Mouse (Mus musculus): Measurements from ENCODE around the gene Ubr3. TPM values are rescaled to one million over a fixed set of nuclear protein-coding genes. Genes with fewer than 3 reads are reported as not detected.

Gene Ubr3
- polyA plus RNA-seq, 1 experiment from 2014 or later, result 11.7 TPM

DNA sequence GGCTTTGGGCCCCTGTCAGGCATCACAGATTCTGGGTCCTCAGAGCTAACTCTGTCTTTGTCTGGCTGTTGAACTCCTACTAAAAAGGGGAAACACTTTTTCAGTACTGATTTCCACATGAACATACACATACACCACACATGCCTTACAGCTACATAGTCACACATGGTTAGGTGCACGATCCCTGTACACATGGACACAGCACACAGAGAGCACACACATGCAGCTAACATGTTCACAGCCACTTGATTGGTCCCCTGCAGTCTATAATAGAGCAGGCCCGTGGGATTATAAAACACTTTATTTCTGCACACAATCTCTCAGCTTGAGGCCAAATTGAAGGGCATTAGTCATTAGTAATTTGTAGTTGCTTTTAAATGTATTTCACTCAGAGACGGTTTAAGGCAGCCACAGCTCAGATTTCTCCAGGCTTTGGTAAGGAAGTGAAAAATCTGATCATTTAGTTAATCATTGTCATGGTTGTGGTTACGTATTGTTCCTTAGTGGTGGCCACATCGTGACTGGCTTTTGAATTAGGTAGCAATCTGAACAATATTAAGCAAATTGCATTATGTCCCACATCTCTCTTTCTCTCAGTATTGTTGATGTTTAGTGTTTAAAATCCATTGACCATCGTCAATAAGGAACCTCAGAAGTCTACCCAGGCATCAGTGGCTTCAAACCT lies 169.4 kb downstream of the Ubr3 start:
- WGBS, result 66% methylated on average over 6 of the region's 6 CpGs
- ATAC-seq (ENCODE audit: insufficient number of reproducible peaks, low FRiP score, low TSS enrichment, low read depth), result no peak
- no peak overlapping the region for H3K9ac ChIP-seq

DNA sequence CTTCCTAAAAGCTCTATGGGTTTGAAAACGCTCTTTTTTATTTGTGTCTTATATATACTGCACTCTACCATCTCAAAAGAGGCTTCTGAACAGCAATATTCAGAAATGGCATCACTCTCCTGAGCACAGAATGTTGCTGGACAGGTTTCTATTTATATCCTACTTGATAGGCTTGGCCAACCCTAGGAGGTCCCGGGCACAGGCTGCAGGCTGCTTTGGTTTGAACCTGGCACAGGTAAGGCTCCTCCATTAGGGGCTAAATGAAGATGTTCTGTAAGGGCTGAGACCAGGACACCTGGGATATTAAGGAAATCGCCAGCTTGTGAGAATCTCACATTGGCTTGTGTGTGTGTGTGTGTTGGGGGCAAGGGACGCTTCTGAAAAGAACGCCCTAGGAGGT lies 172.8 kb downstream of the Ubr3 start:
- no peak overlapping the region for H3K27ac ChIP-seq (replicated peaks)
- no peak for ATAC-seq (ENCODE audit: insufficient number of reproducible peaks, low FRiP score, low TSS enrichment, low read depth)
- 78% methylated on average over 5 of the region's 5 CpGs for WGBS
- no peaks in the 10 kb centered on the region for H3K36me3 ChIP-seq
- H3K4me2 ChIP-seq (replicated peaks), result no peak overlapping the region
- H3K9me3 ChIP-seq (replicated peaks), result no peaks in the 10 kb centered on the region
- no peak overlapping the region for H3K4me3 ChIP-seq (replicated peaks)
- H3K4me1 ChIP-seq, result no peaks in the 10 kb centered on the region
- no peaks in the 10 kb centered on the region for H3K27me3 ChIP-seq
- no peak overlapping the region for H3K9ac ChIP-seq

More for the DNA sequence above, 169.4 kb downstream of the Ubr3 start:
- Histone ChIP-seq H3K27ac (replicated peaks) (no peak overlapping the region), H3K4me3 (replicated peaks) (no peak overlapping the region), H3K4me1 (no peaks in the 10 kb centered on the region), H3K36me3 (no peaks in the 10 kb centered on the region), H3K27me3 (no peaks in the 10 kb centered on the region), H3K4me2 (replicated peaks) (no peak overlapping the region), H3K9me3 (replicated peaks) (no peaks in the 10 kb centered on the region)

Other genes starting within 250 kb of the Ubr3 start
- 22.4 and 28.7 TPM in 2 replicates for gene Klhl41, start 227.1 kb upstream of the Ubr3 start, polyA plus RNA-seq (2015; fragmentation: Nextera tagmentation; extraction: Ambion mirVana)
- gene Fastkd1, start 183.7 kb upstream of the Ubr3 start, polyA plus RNA-seq (2015; fragmentation: Nextera tagmentation; extraction: Ambion mirVana), result 10.5 and 11.6 TPM in 2 replicates
- 144 and 145 TPM in 2 replicates for gene Ppig, start 174.7 kb upstream of the Ubr3 start, polyA plus RNA-seq (2015; fragmentation: Nextera tagmentation; extraction: Ambion mirVana)
- gene Ccdc173, start 107.7 kb upstream of the Ubr3 start, polyA plus RNA-seq (2015; fragmentation: Nextera tagmentation; extraction: Ambion mirVana), result 3.2 and 4.6 TPM in 2 replicates
- gene Phospho2, start 107.6 kb upstream of the Ubr3 start, polyA plus RNA-seq (2015; fragmentation: Nextera tagmentation; extraction: Ambion mirVana), result 24.4 and 25.0 TPM in 2 replicates
- gene Klhl23, start 75.3 kb upstream of the Ubr3 start, polyA plus RNA-seq (2015; fragmentation: Nextera tagmentation; extraction: Ambion mirVana), result 24.5 and 25.8 TPM in 2 replicates
- 287 and 315 TPM in 2 replicates for gene Ssb, start 35.7 kb upstream of the Ubr3 start, polyA plus RNA-seq (2015; fragmentation: Nextera tagmentation; extraction: Ambion mirVana)
- gene Mettl5, start 11.6 kb upstream of the Ubr3 start, polyA plus RNA-seq (2015; fragmentation: Nextera tagmentation; extraction: Ambion mirVana), result 35.8 and 36.6 TPM in 2 replicates
- 0.07 TPM in 1 of 2 replicates, not detected in the other for gene Myo3b, start 141.9 kb downstream of the Ubr3 start, polyA plus RNA-seq (2015; fragmentation: Nextera tagmentation; extraction: Ambion mirVana)

Measured in embryonic facial prominence, embryonic 15.5 days (tissue).